8 mouse cellular contexts compared by ENCODE assay signal in the genomic region with DNA sequence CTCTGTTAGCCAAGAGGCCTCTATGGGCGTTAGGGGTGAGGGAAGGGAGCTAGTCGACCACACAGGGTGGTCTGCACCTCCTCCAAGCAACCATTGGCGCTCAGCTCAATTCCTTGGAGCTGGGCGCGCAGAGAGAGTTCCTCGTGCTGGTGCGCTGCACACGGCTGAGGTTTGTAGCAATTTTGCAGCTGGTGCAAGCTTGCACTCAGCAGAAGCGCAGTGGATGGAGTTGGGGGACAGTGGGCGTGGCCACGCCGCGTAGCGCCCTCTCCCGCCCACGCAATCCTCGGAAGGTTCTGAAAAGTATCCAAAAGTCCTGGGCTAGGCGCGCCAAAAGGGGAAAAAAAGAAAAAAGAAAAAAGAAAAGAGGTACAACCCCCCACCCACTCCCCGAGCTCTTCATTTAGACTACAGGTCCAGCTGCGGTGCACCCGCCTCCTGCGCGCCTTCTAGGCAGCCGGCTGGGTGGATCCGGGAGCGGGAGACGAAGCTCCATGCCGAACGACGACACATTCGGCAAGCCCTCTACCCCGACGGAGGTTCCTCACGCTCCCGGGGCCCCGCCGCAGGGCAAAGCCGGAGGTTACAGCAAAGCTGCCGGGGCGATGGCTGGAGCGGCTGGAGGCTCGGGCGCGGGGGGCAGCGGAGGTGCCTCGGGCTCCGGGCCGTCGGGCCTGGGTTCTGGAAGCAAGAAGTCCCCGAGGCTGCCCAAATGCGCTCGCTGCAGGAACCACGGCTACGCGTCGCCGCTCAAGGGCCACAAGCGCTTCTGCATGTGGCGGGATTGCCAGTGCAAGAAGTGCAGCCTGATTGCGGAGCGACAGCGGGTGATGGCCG. TPM values are rescaled to one million over a fixed set of nuclear protein-coding genes. Genes with fewer than 3 reads are reported as not detected.
A peak's percentile ranks its signal among the peaks of the same experiment; 100 is the strongest.
DNase-seq lines count a peak whose midpoint lies in the region; ATAC-seq lines count a peak whose summit lies in the region.

A gene (plus strand): TSS at position 259 of the 837 bp plus-strand sequence.

- H3K27ac ChIP-seq in heart, embryonic 15.5 days = no peak within 1 kb of the TSS
- no peak within 1 kb of the TSS for H3K27ac ChIP-seq in hindbrain, embryonic 13.5 days
- no peak within 1 kb of the TSS for H3K27ac ChIP-seq in midbrain, embryonic 12.5 days (replicated peaks)

- peak within 1 kb of the TSS; percentile 61 for H3K4me2 ChIP-seq in heart, embryonic 15.5 days
- H3K4me2 ChIP-seq in hindbrain, embryonic 13.5 days = peak within 1 kb of the TSS; percentile 46
- peak within 1 kb of the TSS; percentile 46 for H3K4me2 ChIP-seq in midbrain, embryonic 12.5 days (replicated peaks)

- H3K9ac ChIP-seq in heart, embryonic 15.5 days = no peak within 1 kb of the TSS
- H3K9ac ChIP-seq in hindbrain, embryonic 13.5 days = no peak within 1 kb of the TSS
- no peak within 1 kb of the TSS for H3K9ac ChIP-seq in midbrain, embryonic 12.5 days (replicated peaks)

- WGBS in heart, embryonic 15.5 days = 1% methylated on average over 62 of the region's 64 CpGs
- 1% methylated on average over 64 of the region's 64 CpGs for WGBS in hindbrain, embryonic 13.5 days
- WGBS in midbrain, embryonic 12.5 days = under 1% methylated on average over 64 of the region's 64 CpGs

- no peaks in the 10 kb centered on the region for H3K36me3 ChIP-seq in heart, embryonic 15.5 days
- no peaks in the 10 kb centered on the region for H3K36me3 ChIP-seq in hindbrain, embryonic 13.5 days
- no peaks in the 10 kb centered on the region for H3K36me3 ChIP-seq in midbrain, embryonic 12.5 days

- no peaks in the 10 kb centered on the region for H3K9me3 ChIP-seq in heart, embryonic 15.5 days (replicated peaks)
- H3K9me3 ChIP-seq in hindbrain, embryonic 13.5 days = no peaks in the 10 kb centered on the region
- H3K9me3 ChIP-seq in midbrain, embryonic 12.5 days = no peaks in the 10 kb centered on the region

- peaks cover 17% of the 10 kb centered on the region for H3K4me1 ChIP-seq in heart, embryonic 15.5 days (replicated peaks)
- H3K4me1 ChIP-seq in hindbrain, embryonic 13.5 days (replicated peaks) = peaks cover 18% of the 10 kb centered on the region
- H3K4me1 ChIP-seq in midbrain, embryonic 12.5 days = peaks cover 16% of the 10 kb centered on the region

- H3K27me3 ChIP-seq in heart, embryonic 15.5 days = peaks cover 78% of the 10 kb centered on the region
- H3K27me3 ChIP-seq in hindbrain, embryonic 13.5 days = peaks cover 83% of the 10 kb centered on the region
- peaks cover 72% of the 10 kb centered on the region for H3K27me3 ChIP-seq in midbrain, embryonic 12.5 days

- no peak for DNase-seq in heart, adult 18-20 months
- DNase-seq in embryo, embryonic 10.5 days (ENCODE audit: low spot score) = peak; percentile 51
- DNase-seq in spleen, postnatal 14 days (ENCODE audit: low spot score in 2 of 2) = no peak
- DNase-seq in urinary bladder, postnatal 25 days (ENCODE audit: low spot score) = no peak
- DNase-seq in lung, postnatal 4 days = no peak

- no peak for ATAC-seq in heart, embryonic 15.5 days (replicated peaks; ENCODE audit: insufficient number of reproducible peaks, insufficient read depth, low FRiP score, low read depth)
- ATAC-seq in hindbrain, embryonic 13.5 days (ENCODE audit: low FRiP score) = no peak
- no peak for ATAC-seq in midbrain, embryonic 12.5 days (ENCODE audit: low FRiP score, low read depth)

- peak within 1 kb of the TSS; percentile 40 for H3K4me3 ChIP-seq in heart, embryonic 15.5 days
- H3K4me3 ChIP-seq in hindbrain, embryonic 13.5 days = peak within 1 kb of the TSS; percentile 31
- peak within 1 kb of the TSS; percentile 35 for H3K4me3 ChIP-seq in midbrain, embryonic 12.5 days

RNA-seq across cellular contexts. Expression of the gene that starts here (rescaled TPM):
- polyA plus RNA-seq in heart, embryonic 15.5 days (2015; fragmentation: Nextera tagmentation; extraction: Ambion mirVana) = not detected in 2 replicates
- not detected for total RNA-seq in heart, adult 18-20 months (2021)
- not detected in 2 replicates for polyA plus RNA-seq in hindbrain, embryonic 13.5 days (2015; fragmentation: Nextera tagmentation; extraction: Ambion mirVana)
- 0.11 TPM in 1 of 2 replicates, not detected in the other for polyA plus RNA-seq in midbrain, embryonic 12.5 days (2016; fragmentation: Nextera tagmentation; extraction: Ambion mirVana)
